In genomic region chr4:152107493-152107892, GRCm38 (mm10) we compare ENCODE assay signal across 8 mouse cellular contexts. TPM values are rescaled to one million over a fixed set of nuclear protein-coding genes. Genes with fewer than 3 reads are reported as not detected.
DNase-seq lines count a peak whose midpoint lies in the region; ATAC-seq and TF ChIP-seq lines count a peak whose summit lies in the region.

No protein-coding gene starts in this region.

- no peak for TF ChIP-seq CTCF in kidney, adult 2 months (conservative IDR thresholded peaks at IDR 0.05; ENCODE audit: insufficient read depth, insufficient read length, low read depth, low read length)
- no peak for TF ChIP-seq CTCF in lung, embryonic 14.5 days (IDR thresholded peaks at IDR 0.05; ENCODE audit: low read depth)

- 0 out of 2 replicates have a peak overlapping the region, but pooled peaks have one; percentile 33 for H3K27ac ChIP-seq in heart, embryonic 15.5 days
- H3K27ac ChIP-seq in embryonic facial prominence, embryonic 12.5 days, result peak overlapping the region; percentile 67
- H3K27ac ChIP-seq in kidney, adult 2 months (ENCODE audit: insufficient read depth, low read depth, low read length), result peak overlapping the region; percentile 83
- peak overlapping the region; percentile 91 for H3K27ac ChIP-seq in lung, embryonic 14.5 days (ENCODE audit: low read depth)
- peak overlapping the region; percentile 78 for H3K27ac ChIP-seq in stomach, embryonic 15.5 days

- peak; percentile 68 for ATAC-seq in heart, embryonic 15.5 days (replicated peaks; ENCODE audit: insufficient number of reproducible peaks, insufficient read depth, low FRiP score, low read depth)
- ATAC-seq in embryonic facial prominence, embryonic 12.5 days (ENCODE audit: insufficient number of reproducible peaks, insufficient read depth, low FRiP score, low TSS enrichment), result peak; percentile 78
- peak; percentile 86 for ATAC-seq in lung, embryonic 14.5 days (ENCODE audit: insufficient read depth)
- ATAC-seq in stomach, embryonic 15.5 days (ENCODE audit: insufficient read depth, low FRiP score, low read depth), result peak; percentile 88

- DNase-seq in heart, postnatal 25 days (ENCODE audit: low spot score), result no peak
- DNase-seq in kidney, adult 2 months, result peak; percentile 95
- peak; percentile 80 for DNase-seq in lung, embryonic 14.5 days
- DNase-seq in left cerebral cortex, postnatal 4 days, result no peak
- DNase-seq in heart, adult 11 months, result no peak

- H3K36me3 ChIP-seq in heart, embryonic 15.5 days, result peaks cover 52% of the 10 kb centered on the region
- peaks cover 61% of the 10 kb centered on the region for H3K36me3 ChIP-seq in embryonic facial prominence, embryonic 12.5 days
- H3K36me3 ChIP-seq in kidney, adult 2 months (ENCODE audit: control insufficient read depth, insufficient read depth, low read length), result peaks cover 4% of the 10 kb centered on the region; the same call in 1 of the 2 replicates
- peaks cover 83% of the 10 kb centered on the region for H3K36me3 ChIP-seq in lung, embryonic 14.5 days (ENCODE audit: insufficient read depth)
- peaks cover 20% of the 10 kb centered on the region; the same call in 1 of the 2 replicates for H3K36me3 ChIP-seq in stomach, embryonic 15.5 days

- WGBS in heart, embryonic 15.5 days, result 18% methylated on average over 24 of the region's 24 CpGs
- 4% methylated on average over 24 of the region's 24 CpGs for WGBS in embryonic facial prominence, embryonic 12.5 days
- 22% methylated on average over 24 of the region's 24 CpGs for WGBS in kidney, adult 2 months
- WGBS in lung, embryonic 14.5 days, result 14% methylated on average over 24 of the region's 24 CpGs
- 13% methylated on average over 24 of the region's 24 CpGs for WGBS in stomach, embryonic 15.5 days

- no peaks in the 10 kb centered on the region for H3K27me3 ChIP-seq in heart, embryonic 15.5 days
- H3K27me3 ChIP-seq in embryonic facial prominence, embryonic 12.5 days, result 0 out of 2 replicates have a peak, but pooled peaks cover 4% of the 10 kb centered on the region
- no peaks in the 10 kb centered on the region for H3K27me3 ChIP-seq in kidney, adult 2 months (replicated peaks; ENCODE audit: control insufficient read depth, insufficient read depth, low read length)
- H3K27me3 ChIP-seq in lung, embryonic 14.5 days (ENCODE audit: insufficient read depth, low read length), result no peaks in the 10 kb centered on the region
- H3K27me3 ChIP-seq in stomach, embryonic 15.5 days (replicated peaks), result no peaks in the 10 kb centered on the region

- 0 out of 2 replicates have a peak overlapping the region, but pooled peaks have one; percentile 23 for H3K9ac ChIP-seq in heart, embryonic 15.5 days
- H3K9ac ChIP-seq in embryonic facial prominence, embryonic 12.5 days, result 0 out of 2 replicates have a peak overlapping the region, but pooled peaks have one; percentile 17
- peak overlapping the region; percentile 42; the same call in 1 of the 2 replicates for H3K9ac ChIP-seq in lung, embryonic 14.5 days
- no peak overlapping the region for H3K9ac ChIP-seq in stomach, embryonic 15.5 days

- H3K9me3 ChIP-seq in heart, embryonic 15.5 days (replicated peaks), result no peaks in the 10 kb centered on the region
- no peaks in the 10 kb centered on the region for H3K9me3 ChIP-seq in embryonic facial prominence, embryonic 12.5 days
- H3K9me3 ChIP-seq in lung, embryonic 14.5 days (ENCODE audit: low read depth, low read length), result no peaks in the 10 kb centered on the region
- no peaks in the 10 kb centered on the region for H3K9me3 ChIP-seq in stomach, embryonic 15.5 days

- H3K4me1 ChIP-seq in heart, embryonic 15.5 days (replicated peaks), result peaks cover 18% of the 10 kb centered on the region
- peaks cover 18% of the 10 kb centered on the region; the same call in 1 of the 2 replicates for H3K4me1 ChIP-seq in embryonic facial prominence, embryonic 12.5 days
- peaks cover 7% of the 10 kb centered on the region; the same call in 1 of the 2 replicates for H3K4me1 ChIP-seq in kidney, adult 2 months (ENCODE audit: control insufficient read depth, insufficient read depth, low read length)
- no peaks in the 10 kb centered on the region; the same call in none of the 2 replicates for H3K4me1 ChIP-seq in lung, embryonic 14.5 days (ENCODE audit: insufficient read depth)
- H3K4me1 ChIP-seq in stomach, embryonic 15.5 days, result peaks cover 16% of the 10 kb centered on the region

- TF ChIP-seq POLR2A in kidney, adult 2 months (IDR thresholded peaks at IDR 0.05; ENCODE audit: low read depth, low read length), result no peak

- intact Hi-C loops in heart, postnatal 25 days (cut with DNase I), result no loop called here
- intact Hi-C loops in left cerebral cortex, postnatal 4 days (cut with DNase I), result no loop called here

- peak overlapping the region; percentile 39 for H3K4me3 ChIP-seq in heart, embryonic 15.5 days
- peak overlapping the region; percentile 31 for H3K4me3 ChIP-seq in embryonic facial prominence, embryonic 12.5 days
- H3K4me3 ChIP-seq in kidney, adult 2 months (ENCODE audit: insufficient read depth, low read depth, low read length), result peak overlapping the region; percentile 53
- H3K4me3 ChIP-seq in lung, embryonic 14.5 days (ENCODE audit: low read depth, low read length), result peak overlapping the region; percentile 36
- peak overlapping the region; percentile 29 for H3K4me3 ChIP-seq in stomach, embryonic 15.5 days (replicated peaks)

- peak overlapping the region; percentile 68 for H3K4me2 ChIP-seq in heart, embryonic 15.5 days
- H3K4me2 ChIP-seq in embryonic facial prominence, embryonic 12.5 days (replicated peaks), result peak overlapping the region; percentile 66
- peak overlapping the region; percentile 77 for H3K4me2 ChIP-seq in lung, embryonic 14.5 days
- peak overlapping the region; percentile 57 for H3K4me2 ChIP-seq in stomach, embryonic 15.5 days

RNA-seq across cellular contexts. Expression of gene Tnfrsf25, which starts 8.2 kb away (rescaled TPM):
- polyA plus RNA-seq in heart, embryonic 15.5 days (2015; fragmentation: Nextera tagmentation; extraction: Ambion mirVana), result 0.94 and 1.6 TPM in 2 replicates
- total RNA-seq in heart, postnatal 25 days (2021), result 1 to 10 TPM; 2.9 to 3.0 TPM
- polyA plus RNA-seq in embryonic facial prominence, embryonic 12.5 days (2016; fragmentation: Nextera tagmentation; extraction: Ambion mirVana), result 1.1 and 2.1 TPM in 2 replicates
- polyA plus RNA-seq in kidney, adult 2 months (2012; rRNA removed), result 3.3 and 4.4 TPM in 2 replicates
- polyA plus RNA-seq in lung, embryonic 14.5 days (2014; fragmentation: Nextera tagmentation; extraction: Ambion mirVana), result 0.75 and 0.77 TPM in 2 replicates
- polyA plus RNA-seq in stomach, embryonic 15.5 days (2015; fragmentation: Nextera tagmentation; extraction: Ambion mirVana), result 0.84 and 1.4 TPM in 2 replicates
- total RNA-seq in left cerebral cortex, postnatal 4 days (2021), result 1 to 10 TPM; 2.3 to 2.6 TPM

RNA-seq across cellular contexts. Expression of gene Plekhg5, which starts 35.2 kb away (rescaled TPM):
- polyA plus RNA-seq in heart, embryonic 15.5 days (2015; fragmentation: Nextera tagmentation; extraction: Ambion mirVana), result 11.1 and 14.1 TPM in 2 replicates
- total RNA-seq in heart, postnatal 25 days (2021), result 10 to 100 TPM; 18.7 to 18.9 TPM
- 17.8 and 19.0 TPM in 2 replicates for polyA plus RNA-seq in embryonic facial prominence, embryonic 12.5 days (2016; fragmentation: Nextera tagmentation; extraction: Ambion mirVana)
- polyA plus RNA-seq in kidney, adult 2 months (2012; rRNA removed), result 22.2 and 23.6 TPM in 2 replicates
- 13.5 and 18.5 TPM in 2 replicates for polyA plus RNA-seq in lung, embryonic 14.5 days (2014; fragmentation: Nextera tagmentation; extraction: Ambion mirVana)
- polyA plus RNA-seq in stomach, embryonic 15.5 days (2015; fragmentation: Nextera tagmentation; extraction: Ambion mirVana), result 11.9 and 13.2 TPM in 2 replicates
- total RNA-seq in left cerebral cortex, postnatal 4 days (2021), result 10 to 100 TPM; 21.2 to 25.7 TPM

RNA-seq across cellular contexts. Expression of gene Espn, which starts 44.7 kb away (rescaled TPM):
- polyA plus RNA-seq in heart, embryonic 15.5 days (2015; fragmentation: Nextera tagmentation; extraction: Ambion mirVana), result 0.93 and 2.1 TPM in 2 replicates
- total RNA-seq in heart, postnatal 25 days (2021), result 1 to 10 TPM; 1.7 to 2.2 TPM
- 6.4 and 6.6 TPM in 2 replicates for polyA plus RNA-seq in embryonic facial prominence, embryonic 12.5 days (2016; fragmentation: Nextera tagmentation; extraction: Ambion mirVana)
- polyA plus RNA-seq in kidney, adult 2 months (2012; rRNA removed), result 48.3 and 57.5 TPM in 2 replicates
- polyA plus RNA-seq in lung, embryonic 14.5 days (2014; fragmentation: Nextera tagmentation; extraction: Ambion mirVana), result 11.5 and 11.6 TPM in 2 replicates
- polyA plus RNA-seq in stomach, embryonic 15.5 days (2015; fragmentation: Nextera tagmentation; extraction: Ambion mirVana), result 15.9 and 19.2 TPM in 2 replicates
- under 1 TPM in 1 of 2 experiments, not detected in 1; 0.46 TPM for total RNA-seq in left cerebral cortex, postnatal 4 days (2021)

RNA-seq across cellular contexts. Expression of gene Hes2, which starts 51.2 kb away (rescaled TPM):
- polyA plus RNA-seq in heart, embryonic 15.5 days (2015; fragmentation: Nextera tagmentation; extraction: Ambion mirVana), result 0.23 TPM in 1 of 2 replicates, not detected in the other
- total RNA-seq in heart, postnatal 25 days (2021), result not detected
- 0.09 TPM in 1 of 2 replicates, not detected in the other for polyA plus RNA-seq in embryonic facial prominence, embryonic 12.5 days (2016; fragmentation: Nextera tagmentation; extraction: Ambion mirVana)
- polyA plus RNA-seq in kidney, adult 2 months (2012; rRNA removed), result 0.81 and 1.0 TPM in 2 replicates
- polyA plus RNA-seq in lung, embryonic 14.5 days (2014; fragmentation: Nextera tagmentation; extraction: Ambion mirVana), result 0.18 TPM in 1 of 2 replicates, not detected in the other
- polyA plus RNA-seq in stomach, embryonic 15.5 days (2015; fragmentation: Nextera tagmentation; extraction: Ambion mirVana), result 0.43 and 0.44 TPM in 2 replicates
- total RNA-seq in left cerebral cortex, postnatal 4 days (2021), result not detected

Comparison
In these comparisons a context has a peak if more than half of its experiments do, and no peak if none do; other contexts are left out.
1. H3K27ac ChIP-seq: peak in every context shown above with its lines; median percentile 91 in lung, embryonic 14.5 days; 83 in kidney, adult 2 months; 78 in stomach, embryonic 15.5 days; 67 in embryonic facial prominence, embryonic 12.5 days; 33 in heart, embryonic 15.5 days.
2. DNase-seq: peak in kidney, adult 2 months (single experiment) and lung, embryonic 14.5 days (single experiment); none in heart, postnatal 25 days (single experiment), left cerebral cortex, postnatal 4 days (single experiment) and heart, adult 11 months (single experiment).
3. Peak in every context shown above with its lines, with median percentiles within 50 percentile points of each other: ATAC-seq, H3K4me2 ChIP-seq and H3K4me3 ChIP-seq.